Mouse (Mus musculus): ENCODE measurements around the gene Mrnip.

- TF ChIP-seq CTCF (conservative IDR thresholded peaks at IDR 0.05; ENCODE audit: low read length) (no peak), POU5F1 (IDR thresholded peaks at IDR 0.05; ENCODE audit: borderline replicate concordance, low read length) (no peak)
These were observed 4.6 kb downstream of the Mrnip start for GRCm38 (mm10) chr11:50178532-50179488.
